Mouse (Mus musculus): Measurements from ENCODE around the gene Tardbp.
A peak's percentile ranks its signal among the peaks of the same experiment; 100 is the strongest.

DNA sequence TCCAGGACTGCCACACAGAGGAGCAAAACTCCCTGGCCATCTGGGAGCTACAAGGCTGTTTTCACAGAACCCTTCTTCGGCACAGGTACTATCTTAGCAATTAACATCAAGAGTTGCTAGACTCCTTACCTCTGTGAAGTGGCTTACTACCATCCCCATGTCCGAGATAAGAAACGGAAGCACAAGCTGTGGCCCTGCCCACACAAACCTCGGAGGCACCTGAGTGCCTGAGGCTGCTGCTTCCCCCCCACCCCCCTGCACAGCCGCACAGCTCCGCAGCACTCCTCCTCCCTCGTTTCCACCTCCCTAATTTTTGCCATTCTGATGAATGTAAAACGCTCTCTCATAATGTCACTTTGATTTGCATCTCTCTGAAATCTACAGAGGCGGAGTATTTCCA lies 11.5 kb upstream of the Tardbp start:
- TF ChIP-seq E2F4 (IDR thresholded peaks at IDR 0.05; ENCODE audit: insufficient replicate concordance, low read depth, low read length) (no peak), EP300 (IDR thresholded peaks at IDR 0.05; ENCODE audit: low read length) (no peak), POLR2A (IDR thresholded peaks at IDR 0.05; ENCODE audit: low read depth, low read length) (no peak), CHD2 (IDR thresholded peaks at IDR 0.05; ENCODE audit: low read length) (no peak), NRF1 (IDR thresholded peaks at IDR 0.05; ENCODE audit: low read depth, low read length) (0 out of 2 replicates have a peak, but pooled peaks have one; percentile 20), MXI1 (IDR thresholded peaks at IDR 0.05; ENCODE audit: low read depth, low read length) (no peak)
